Mouse (Mus musculus): ENCODE results near the gene Gm21477. TPM values are rescaled to one million over a fixed set of nuclear protein-coding genes. Genes with fewer than 3 reads are reported as not detected.
"Not testable (repeated sequence)": the region's sequence is repeated elsewhere in the genome, so short reads cannot be mapped to it uniquely, and the experiment has no call there.

The Gm21477 gene
- total RNA-seq (2017), result not detected in 2 replicates

DNA sequence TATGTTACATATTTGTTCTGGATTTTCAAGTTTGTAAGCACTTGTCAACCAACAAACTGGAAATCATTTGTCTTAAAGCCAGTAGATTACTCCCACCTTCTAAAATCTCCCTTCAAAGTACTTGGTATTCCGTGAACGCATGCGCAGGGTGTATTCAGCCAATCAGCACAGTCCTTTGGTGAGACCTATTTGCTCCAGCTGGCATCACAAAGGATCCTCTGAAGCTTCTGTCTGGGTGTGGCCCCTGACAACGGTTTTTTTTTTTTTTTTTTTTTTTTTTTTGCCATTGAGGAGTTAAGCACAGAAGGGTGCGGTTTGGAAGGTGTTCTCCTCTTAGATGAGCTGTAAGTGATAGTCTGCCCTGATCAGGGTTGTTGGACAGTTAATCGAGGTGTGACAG lies at the start of gene Gm21477:
Gm21477 (plus strand) TSS at position 301 of the 400 bp plus-strand sequence.
- ATAC-seq (ENCODE audit: extremely low read depth, insufficient number of reproducible peaks, low FRiP score, poor library complexity, severe bottlenecking), result not testable (repeated sequence)
